Mouse (Mus musculus): Measurements from ENCODE around the gene Sncb. TPM values are rescaled to one million over a fixed set of nuclear protein-coding genes. Genes with fewer than 3 reads are reported as not detected.

The Sncb gene
- polyA plus RNA-seq (2015; fragmentation: Nextera tagmentation; extraction: Ambion mirVana): 0.15 and 0.29 TPM in 2 replicates

- Histone ChIP-seq H3K9me3 (replicated peaks) (no peaks in the 10 kb centered on the region), H3K9ac (no peak within 1 kb of the TSS), H3K27me3 (peaks cover 68% of the 10 kb centered on the region), H3K27ac (no peak within 1 kb of the TSS), H3K4me2 (peak within 1 kb of the TSS; percentile 61), H3K36me3 (no peaks in the 10 kb centered on the region), H3K4me1 (peaks cover 14% of the 10 kb centered on the region), H3K4me3 (replicated peaks) (peak within 1 kb of the TSS; percentile 35)
- WGBS: 1% methylated on average over 35 of the region's 35 CpGs
- 0 out of 2 replicates have a peak, but pooled peaks have one; percentile 43 for ATAC-seq (replicated peaks; ENCODE audit: low FRiP score)
These were observed at the start of gene Sncb for GRCm38 (mm10) chr13:54766192-54766768. Sncb (minus strand) TSS chr13:54766595.

GRCm38 (mm10) chr13:54813381-54813780 lies 47.0 kb upstream of the Sncb start:
- H3K27ac ChIP-seq: no peak overlapping the region
- H3K27me3 ChIP-seq: peaks cover 6% of the 10 kb centered on the region; the same call in 1 of the 2 replicates
- H3K4me3 ChIP-seq (replicated peaks): no peak overlapping the region
- H3K4me1 ChIP-seq: no peaks in the 10 kb centered on the region
- no peaks in the 10 kb centered on the region for H3K9me3 ChIP-seq (replicated peaks)
- 82% methylated on average over 9 of the region's 9 CpGs for WGBS
- no peaks in the 10 kb centered on the region for H3K36me3 ChIP-seq
- ATAC-seq (replicated peaks; ENCODE audit: low FRiP score): no peak
- no peak overlapping the region for H3K4me2 ChIP-seq
- no peak overlapping the region for H3K9ac ChIP-seq

GRCm38 (mm10) chr13:54811476-54811875 lies 45.1 kb upstream of the Sncb start:
- no peaks in the 10 kb centered on the region for H3K36me3 ChIP-seq
- peaks cover 16% of the 10 kb centered on the region for H3K27me3 ChIP-seq
- whole genome bisulfite sequencing: 61% methylated on average over 7 of the region's 7 CpGs
- ATAC-seq (replicated peaks; ENCODE audit: low FRiP score): no peak
- H3K4me3 ChIP-seq (replicated peaks): no peak overlapping the region
- no peaks in the 10 kb centered on the region for H3K9me3 ChIP-seq (replicated peaks)
- no peak overlapping the region for H3K27ac ChIP-seq
- no peak overlapping the region for H3K4me2 ChIP-seq
- no peak overlapping the region for H3K9ac ChIP-seq
- H3K4me1 ChIP-seq: peaks cover 4% of the 10 kb centered on the region; the same call in 1 of the 2 replicates

GRCm38 (mm10) chr13:54808067-54808466 lies 41.7 kb upstream of the Sncb start:
- no peaks in the 10 kb centered on the region for H3K9me3 ChIP-seq (replicated peaks)
- H3K36me3 ChIP-seq: no peaks in the 10 kb centered on the region
- WGBS: 80% methylated on average over 12 of the region's 12 CpGs
- no peak overlapping the region for H3K9ac ChIP-seq
- no peak overlapping the region for H3K4me2 ChIP-seq
- H3K4me1 ChIP-seq: peaks cover 8% of the 10 kb centered on the region; the same call in 1 of the 2 replicates
- peaks cover 43% of the 10 kb centered on the region for H3K27me3 ChIP-seq
- no peak overlapping the region for H3K27ac ChIP-seq
- H3K4me3 ChIP-seq (replicated peaks): no peak overlapping the region
- ATAC-seq (replicated peaks; ENCODE audit: low FRiP score): no peak

DNA sequence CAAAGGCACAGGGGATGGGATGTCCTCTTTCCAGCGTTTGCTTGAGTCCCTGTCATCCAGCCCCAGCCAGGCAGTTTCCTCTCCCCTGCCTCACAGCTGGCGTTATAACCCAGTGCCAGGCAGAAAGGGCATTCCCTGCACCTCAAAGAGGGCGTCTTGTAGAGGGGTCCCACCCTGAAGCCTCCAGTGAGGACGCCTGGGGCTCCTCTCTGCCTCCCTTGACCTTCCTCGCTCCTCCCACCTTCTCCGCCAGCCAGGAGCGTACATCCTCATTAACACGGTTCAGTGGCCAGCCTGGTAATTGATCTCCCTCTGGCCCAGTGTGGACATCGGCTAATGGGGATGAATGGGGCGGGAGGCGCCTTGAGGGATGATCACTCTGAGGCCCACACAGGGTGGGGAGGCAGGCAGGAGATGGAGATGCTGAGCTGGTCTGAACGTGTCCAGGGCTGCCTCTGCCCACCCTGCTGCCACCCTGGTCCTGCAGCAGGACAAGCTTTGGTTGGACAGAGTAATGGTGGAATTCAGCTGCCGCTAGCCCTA lies 40.1 kb upstream of the Sncb start:
- 10% methylated on average over 13 of the region's 13 CpGs for WGBS
- H3K27ac ChIP-seq: no peak overlapping the region
- no peaks in the 10 kb centered on the region for H3K9me3 ChIP-seq (replicated peaks)
- H3K4me3 ChIP-seq (replicated peaks): no peak overlapping the region
- no peak overlapping the region for H3K9ac ChIP-seq
- peaks cover 43% of the 10 kb centered on the region for H3K27me3 ChIP-seq
- H3K4me2 ChIP-seq: 0 out of 2 replicates have a peak overlapping the region, but pooled peaks have one; percentile 12
- H3K4me1 ChIP-seq: peaks cover 8% of the 10 kb centered on the region; the same call in 1 of the 2 replicates
- H3K36me3 ChIP-seq: no peaks in the 10 kb centered on the region
- ATAC-seq (replicated peaks; ENCODE audit: low FRiP score): peak; percentile 79

GRCm38 (mm10) chr13:54805134-54805838 lies 38.9 kb upstream of the Sncb start:
- Histone ChIP-seq H3K27me3 (peaks cover 48% of the 10 kb centered on the region), H3K9ac (no peak overlapping the region), H3K36me3 (no peaks in the 10 kb centered on the region), H3K4me2 (no peak overlapping the region), H3K4me1 (peaks cover 8% of the 10 kb centered on the region; the same call in 1 of the 2 replicates), H3K9me3 (replicated peaks) (no peaks in the 10 kb centered on the region), H3K4me3 (replicated peaks) (no peak overlapping the region), H3K27ac (no peak overlapping the region)
- ATAC-seq (replicated peaks; ENCODE audit: low FRiP score): no peak
- 40% methylated on average over 21 of the region's 21 CpGs for WGBS

DNA sequence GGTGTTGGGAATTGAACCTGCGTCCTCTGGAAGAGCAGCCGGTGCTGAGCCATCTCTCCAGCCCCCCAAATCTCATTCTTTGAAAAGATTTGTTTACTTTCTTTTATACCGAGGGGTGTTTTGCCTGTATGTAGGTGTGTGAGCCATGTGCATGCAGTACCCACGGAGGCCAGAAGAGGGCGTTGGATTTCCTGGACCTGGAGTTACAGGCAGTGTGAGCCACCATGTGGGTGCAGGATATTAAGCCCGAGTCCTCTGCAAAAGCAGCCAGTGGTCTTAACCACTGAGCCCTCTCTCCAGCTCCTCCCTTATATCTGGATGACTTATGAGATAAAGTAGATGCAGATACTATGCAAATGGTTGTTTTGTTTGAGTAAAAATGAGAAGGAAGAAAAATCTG lies 36.6 kb upstream of the Sncb start:
- H3K27me3 ChIP-seq: peaks cover 56% of the 10 kb centered on the region
- 84% methylated on average over 6 of the region's 6 CpGs for WGBS
- H3K36me3 ChIP-seq: no peaks in the 10 kb centered on the region
- no peak overlapping the region for H3K4me2 ChIP-seq
- H3K9me3 ChIP-seq (replicated peaks): no peaks in the 10 kb centered on the region
- H3K27ac ChIP-seq: no peak overlapping the region
- H3K4me1 ChIP-seq: peaks cover 10% of the 10 kb centered on the region; the same call in 1 of the 2 replicates
- H3K9ac ChIP-seq: no peak overlapping the region
- no peak for ATAC-seq (replicated peaks; ENCODE audit: low FRiP score)
- H3K4me3 ChIP-seq (replicated peaks): no peak overlapping the region

- no peak for ATAC-seq (replicated peaks; ENCODE audit: low FRiP score)
- Histone ChIP-seq H3K4me1 (0 out of 2 replicates have a peak, but pooled peaks cover 2% of the 10 kb centered on the region), H3K9me3 (replicated peaks) (no peaks in the 10 kb centered on the region), H3K4me2 (no peak overlapping the region), H3K27ac (no peak overlapping the region), H3K9ac (no peak overlapping the region), H3K27me3 (peaks cover 41% of the 10 kb centered on the region), H3K4me3 (replicated peaks) (no peak overlapping the region), H3K36me3 (no peaks in the 10 kb centered on the region)
- 42% methylated on average over 4 of the region's 4 CpGs for WGBS
These were observed 33.8 kb upstream of the Sncb start for GRCm38 (mm10) chr13:54800206-54800605.

GRCm38 (mm10) chr13:54799701-54800100 lies 33.3 kb upstream of the Sncb start:
- peak overlapping the region; percentile 38 for H3K4me2 ChIP-seq
- no peaks in the 10 kb centered on the region for H3K9me3 ChIP-seq (replicated peaks)
- H3K4me3 ChIP-seq (replicated peaks): no peak overlapping the region
- WGBS: 22% methylated on average over 9 of the region's 9 CpGs
- no peaks in the 10 kb centered on the region for H3K36me3 ChIP-seq
- no peak overlapping the region for H3K9ac ChIP-seq
- no peak overlapping the region for H3K27ac ChIP-seq
- peaks cover 36% of the 10 kb centered on the region; the same call in 1 of the 2 replicates for H3K27me3 ChIP-seq
- H3K4me1 ChIP-seq: 0 out of 2 replicates have a peak, but pooled peaks cover 2% of the 10 kb centered on the region
- no peak for ATAC-seq (replicated peaks; ENCODE audit: low FRiP score)

DNA sequence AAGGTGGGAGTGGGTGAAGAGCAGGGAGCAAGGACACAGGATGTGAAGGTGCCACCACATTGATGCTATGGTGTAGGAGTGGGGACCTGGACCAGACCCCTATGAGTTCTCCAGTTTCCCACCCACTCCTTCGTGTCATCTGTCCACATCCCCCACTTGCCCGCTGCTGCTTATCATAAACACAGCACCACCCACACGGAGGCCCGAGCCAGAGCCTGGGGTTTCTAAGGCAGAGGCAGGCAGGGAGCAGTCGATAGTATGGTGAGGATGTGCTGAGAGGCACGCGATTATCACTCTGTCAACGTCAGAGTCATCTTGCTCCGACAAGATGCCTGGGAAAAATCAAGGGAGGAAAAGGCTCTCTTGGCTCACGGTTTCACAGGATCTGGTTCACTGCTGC lies 32.3 kb upstream of the Sncb start:
- H3K36me3 ChIP-seq: no peaks in the 10 kb centered on the region
- 68% methylated on average over 10 of the region's 10 CpGs for WGBS
- H3K4me1 ChIP-seq: 0 out of 2 replicates have a peak, but pooled peaks cover 2% of the 10 kb centered on the region
- H3K4me3 ChIP-seq (replicated peaks): no peak overlapping the region
- no peaks in the 10 kb centered on the region for H3K9me3 ChIP-seq (replicated peaks)
- no peak overlapping the region for H3K4me2 ChIP-seq
- no peak overlapping the region for H3K27ac ChIP-seq
- ATAC-seq (replicated peaks; ENCODE audit: low FRiP score): no peak
- H3K9ac ChIP-seq: no peak overlapping the region
- H3K27me3 ChIP-seq: peaks cover 29% of the 10 kb centered on the region; the same call in 1 of the 2 replicates

GRCm38 (mm10) chr13:54797861-54798643 lies 31.7 kb upstream of the Sncb start:
- no peak overlapping the region for H3K4me2 ChIP-seq
- H3K9me3 ChIP-seq (replicated peaks): no peaks in the 10 kb centered on the region
- H3K9ac ChIP-seq: no peak overlapping the region
- H3K4me1 ChIP-seq: 0 out of 2 replicates have a peak, but pooled peaks cover 2% of the 10 kb centered on the region
- 77% methylated on average over 16 of the region's 16 CpGs for WGBS
- H3K27ac ChIP-seq: no peak overlapping the region
- H3K4me3 ChIP-seq (replicated peaks): no peak overlapping the region
- peaks cover 27% of the 10 kb centered on the region; the same call in 1 of the 2 replicates for H3K27me3 ChIP-seq
- H3K36me3 ChIP-seq: no peaks in the 10 kb centered on the region
- no peak for ATAC-seq (replicated peaks; ENCODE audit: low FRiP score)
